Mouse (Mus musculus): ENCODE results near the gene Xrcc5.

The Xrcc5 gene

GRCm38 (mm10) chr1:72399720-72400401, 92.6 kb downstream of the Xrcc5 start:
- no peak for DNase-seq

GRCm38 (mm10) chr1:72400616-72401015, 93.4 kb downstream of the Xrcc5 start:
- DNase-seq = no peak

- no peak for DNase-seq
Measured at GRCm38 (mm10) chr1:72401331-72402069, 94.3 kb downstream of the Xrcc5 start.

- no peak for DNase-seq
Measured at GRCm38 (mm10) chr1:72406505-72407079, 99.4 kb downstream of the Xrcc5 start.

DNA sequence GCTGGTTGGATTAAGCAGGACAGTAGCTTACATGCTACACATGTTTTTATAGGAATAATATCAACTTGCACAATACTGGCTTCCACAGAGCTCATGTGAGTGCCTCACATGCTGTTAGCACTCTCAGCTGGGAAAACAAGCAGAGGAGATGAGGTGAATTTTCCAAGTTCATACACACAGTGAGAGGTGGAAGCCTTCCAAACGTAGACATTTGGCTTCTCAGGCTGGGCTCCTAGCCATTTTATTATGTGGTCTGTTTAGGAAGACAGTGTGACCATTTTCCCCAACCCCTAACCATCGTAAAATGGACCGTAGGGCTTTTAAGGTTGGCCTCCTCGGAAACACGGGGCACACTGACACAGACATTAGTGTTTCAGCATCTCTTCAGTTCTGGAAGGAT, 102.7 kb downstream of the Xrcc5 start:
- DNase-seq = no peak

- no peak for DNase-seq
Measured at GRCm38 (mm10) chr1:72411108-72411507, 103.9 kb downstream of the Xrcc5 start.

- no peak for DNase-seq
Measured at GRCm38 (mm10) chr1:72413205-72413604, 106.0 kb downstream of the Xrcc5 start.

GRCm38 (mm10) chr1:72414133-72414532, 106.9 kb downstream of the Xrcc5 start:
- DNase-seq = no peak

DNA sequence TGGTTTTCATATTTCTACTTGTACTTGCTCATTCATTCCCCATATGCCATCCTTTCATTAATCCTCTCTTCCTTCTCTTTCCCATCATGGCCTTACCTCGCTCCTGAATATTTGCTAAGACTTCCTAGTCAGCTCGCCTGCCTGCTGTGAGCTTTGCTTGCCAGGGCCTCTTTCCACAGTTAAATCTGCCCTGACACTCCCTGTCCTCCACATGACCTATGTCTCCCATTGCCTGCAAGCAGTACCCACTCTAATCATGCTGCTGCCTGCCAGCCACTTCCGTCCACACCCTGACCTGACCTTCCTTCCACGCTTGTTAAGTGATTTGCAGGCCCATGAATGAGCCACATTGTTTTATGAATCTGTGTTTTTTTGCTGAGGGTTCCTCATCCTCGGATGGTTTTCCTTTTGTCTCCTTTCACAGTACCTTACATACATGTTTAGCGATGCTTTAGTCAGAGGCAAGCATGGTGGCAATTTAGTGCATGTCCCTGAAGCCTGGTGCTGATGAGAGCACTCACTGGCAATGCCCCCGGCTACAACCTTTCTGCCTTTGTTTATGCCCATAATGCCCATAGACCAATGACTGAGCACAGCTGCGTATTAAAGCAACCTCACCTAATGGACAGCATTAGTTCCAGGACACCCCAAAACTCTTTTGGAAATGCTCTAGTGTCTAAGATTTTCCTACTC, 107.5 kb downstream of the Xrcc5 start:
- no peak for DNase-seq

DNA sequence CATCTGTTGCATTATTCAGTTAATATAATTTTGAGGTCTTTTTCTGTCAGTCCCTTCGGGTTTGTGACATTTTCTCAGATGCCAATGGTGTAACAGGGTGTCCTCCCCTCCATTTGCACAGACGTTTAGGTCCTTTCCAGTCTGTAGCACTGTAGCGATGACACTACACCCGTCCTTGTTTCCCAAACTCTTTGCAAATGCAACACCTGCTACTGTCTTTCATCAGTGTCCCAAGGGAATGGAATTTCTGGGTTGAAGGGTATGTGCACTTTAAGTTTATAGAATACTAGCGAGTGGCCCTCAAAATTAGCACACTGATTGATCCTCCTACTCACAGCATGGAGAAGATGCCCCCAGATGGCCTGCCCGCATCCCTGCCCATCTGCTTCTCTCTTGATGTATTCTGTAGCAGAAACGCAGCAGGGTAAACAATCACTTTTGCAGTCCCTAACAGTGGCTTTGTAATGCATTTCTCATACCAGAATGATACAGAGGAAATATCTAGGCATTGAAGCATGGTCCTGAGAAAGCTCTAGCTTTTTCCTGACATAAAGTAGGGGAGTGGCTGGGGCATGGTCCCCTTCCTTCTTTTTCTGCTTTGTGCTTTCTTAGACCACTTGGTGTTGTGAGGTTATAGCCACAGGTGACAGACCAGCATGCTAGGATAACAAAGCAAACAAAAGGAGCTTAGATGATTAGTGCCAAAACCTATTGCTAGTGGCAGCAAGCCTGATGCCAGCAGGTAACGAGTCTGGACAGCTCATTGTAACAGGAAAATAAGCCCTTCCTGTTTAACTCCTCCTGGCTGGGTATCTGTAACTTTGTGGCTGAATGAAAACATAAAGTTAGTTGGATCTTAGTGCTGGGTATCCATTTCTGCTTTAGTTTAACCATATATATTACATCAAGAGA, 111.8 kb downstream of the Xrcc5 start:
- no peak for DNase-seq

- DNase-seq = no peak
Measured at GRCm38 (mm10) chr1:72420220-72420619, 113.0 kb downstream of the Xrcc5 start.

DNA sequence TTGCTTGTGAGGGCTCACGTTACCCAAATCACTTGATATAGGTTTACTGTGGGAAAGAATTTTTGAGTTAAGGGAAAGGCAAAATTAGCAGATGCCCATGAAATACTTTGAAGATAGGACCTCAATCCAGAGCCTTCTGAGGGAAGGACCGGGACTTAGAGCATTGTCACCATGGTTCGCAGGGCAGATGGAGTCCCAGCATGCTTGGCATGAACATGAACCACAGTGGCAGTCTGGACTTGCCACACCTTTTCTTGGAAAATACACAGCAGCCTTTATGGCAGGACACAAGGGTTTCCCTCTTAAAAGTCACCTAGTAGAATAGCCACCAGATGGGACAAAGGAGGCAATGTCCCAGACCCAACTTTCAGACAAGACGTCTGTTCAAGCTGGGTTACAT, 114.9 kb downstream of the Xrcc5 start:
- DNase-seq = no peak

- no peak for DNase-seq
Measured at GRCm38 (mm10) chr1:72426456-72426855, 119.2 kb downstream of the Xrcc5 start.

DNA sequence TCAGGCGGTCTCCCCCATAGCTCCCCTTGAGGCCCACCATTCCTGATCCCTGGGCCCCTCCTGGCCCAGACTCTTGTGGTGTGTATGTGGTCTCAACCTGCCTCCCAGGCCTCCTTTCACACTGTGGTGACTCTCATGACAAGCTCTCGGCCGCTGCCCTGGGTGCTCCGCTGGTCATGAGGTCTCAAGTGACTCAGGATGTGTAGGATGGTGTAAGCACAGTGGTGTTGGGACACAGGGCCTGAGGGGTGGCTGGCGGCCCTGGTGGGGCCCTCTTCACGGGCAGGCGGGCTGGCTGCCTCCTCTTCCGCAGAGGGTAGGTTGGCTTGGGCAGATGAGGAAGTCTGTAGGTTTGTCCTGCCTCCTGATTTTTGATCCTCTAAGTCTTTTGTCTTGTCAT, 121.3 kb downstream of the Xrcc5 start:
- peak; percentile 21 to 37 for DNase-seq

DNA sequence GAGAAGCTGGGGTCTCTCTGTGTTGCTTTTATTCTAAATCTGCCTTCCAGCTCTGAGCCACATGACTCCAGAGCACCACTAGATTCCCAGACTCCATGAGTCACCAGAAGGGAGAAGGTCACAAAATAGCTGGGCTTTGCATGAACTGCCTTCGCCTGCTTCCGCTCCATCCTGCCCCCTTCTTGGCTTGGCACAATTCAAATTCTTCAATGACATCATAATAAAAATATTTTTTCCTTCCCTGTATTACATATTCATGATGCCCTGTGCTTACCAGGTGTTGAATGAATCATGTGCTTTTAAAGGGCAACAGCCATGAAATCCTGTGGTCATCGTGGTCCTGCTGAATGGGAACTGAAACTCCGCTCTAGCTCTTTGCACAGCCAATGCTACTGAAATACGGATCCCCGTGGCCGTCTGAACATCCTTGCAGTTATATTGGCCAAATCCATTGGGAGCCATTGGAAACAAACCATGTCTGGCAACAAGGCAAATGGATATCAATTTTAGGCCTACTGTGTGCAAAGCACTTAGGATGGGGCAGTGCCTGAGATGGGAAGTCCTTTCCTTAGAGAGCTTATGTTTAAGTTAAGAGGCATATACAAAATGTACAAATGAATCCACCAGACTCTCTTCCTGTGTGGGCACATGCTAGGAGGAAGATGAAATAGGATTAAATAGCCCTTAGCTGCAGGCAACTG, 122.0 kb downstream of the Xrcc5 start:
- DNase-seq = peak; percentile 35 to 50

DNA sequence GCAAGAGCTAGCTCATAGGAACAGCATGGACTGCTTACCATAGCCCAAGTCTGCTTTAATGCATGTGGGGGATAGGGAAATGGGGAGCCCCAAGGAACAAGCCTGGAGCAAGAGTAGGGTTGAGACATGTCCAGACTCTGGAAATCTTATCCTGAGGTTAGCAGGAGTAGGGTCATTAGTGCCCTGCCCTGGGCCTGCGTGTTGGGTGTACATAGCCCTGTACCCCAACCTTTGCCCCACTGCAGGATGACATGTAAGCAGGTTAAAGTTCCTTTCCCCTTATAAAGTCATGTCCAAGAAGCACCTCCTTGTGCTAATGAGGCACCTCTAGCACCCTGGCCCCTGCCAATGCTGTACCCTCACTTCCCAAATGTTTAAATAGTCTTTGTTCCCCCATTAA, 125.4 kb downstream of the Xrcc5 start:
- DNase-seq = no peak

DNA sequence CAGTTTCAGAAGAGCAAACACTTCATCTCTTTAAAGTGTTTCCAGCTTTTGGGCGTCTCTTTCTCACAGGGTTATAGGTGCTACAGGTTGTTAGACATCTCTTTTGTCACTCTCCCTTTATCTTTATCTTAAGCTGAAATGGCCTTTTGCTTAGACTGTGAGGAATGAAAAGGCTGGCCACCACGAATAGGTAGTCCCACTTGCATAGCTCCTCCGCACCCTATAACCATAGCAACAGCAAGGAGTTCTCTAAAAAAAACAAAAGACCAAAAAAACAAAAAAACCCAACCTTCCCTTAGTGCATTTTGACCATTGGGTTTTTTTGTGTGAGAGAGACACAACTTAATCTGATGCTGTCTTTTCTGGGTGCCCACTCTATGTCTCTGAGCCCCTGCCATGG, 127.3 kb downstream of the Xrcc5 start:
- no peak for DNase-seq

GRCm38 (mm10) chr1:72436967-72437366, 129.7 kb downstream of the Xrcc5 start:
- no peak for DNase-seq

DNA sequence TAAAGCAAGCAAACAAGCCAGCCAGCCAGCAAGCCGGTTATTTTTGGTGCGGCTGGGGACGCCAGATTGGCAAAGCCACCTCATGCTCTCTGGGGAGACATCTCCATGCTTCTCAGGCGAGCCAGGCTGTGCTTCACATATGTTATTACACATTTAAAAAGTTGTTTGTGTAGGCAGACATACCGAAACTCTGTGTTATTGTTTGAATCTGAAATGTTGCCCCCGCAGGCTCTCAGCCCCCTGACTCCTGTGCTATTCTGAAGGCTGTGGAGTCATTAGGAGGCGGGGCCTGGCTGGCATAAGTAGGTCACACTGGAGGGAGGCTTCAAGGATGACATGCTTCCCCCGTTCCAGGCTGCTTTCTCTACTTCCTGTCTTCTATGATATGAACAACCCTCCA, 131.9 kb downstream of the Xrcc5 start:
- DNase-seq = no peak

- DNase-seq = no peak
Measured at GRCm38 (mm10) chr1:72442747-72443146, 135.5 kb downstream of the Xrcc5 start.

Measured in B cell, adult 2 months (primary cell).